Mouse (Mus musculus): ENCODE measurements around the gene Pde6c. TPM values are rescaled to one million over a fixed set of nuclear protein-coding genes. Genes with fewer than 3 reads are reported as not detected.

Pde6c gene
- polyA plus RNA-seq, 1 experiment: not detected

- TF ChIP-seq POLR2A (IDR thresholded peaks at IDR 0.05; ENCODE audit: control insufficient read depth, extremely low read depth, insufficient read depth, low read length, poor library complexity) (no peak), CTCF (IDR thresholded peaks at IDR 0.05; ENCODE audit: borderline replicate concordance, control insufficient read depth, extremely low read depth, insufficient read depth, low read length, poor library complexity) (no peak)
- H3K27ac ChIP-seq (ENCODE audit: control insufficient read depth, insufficient read depth, low read length): no peak overlapping the region
Measured at GRCm38 (mm10) chr19:38133986-38134385, 1.4 kb downstream of the Pde6c start.

DNA sequence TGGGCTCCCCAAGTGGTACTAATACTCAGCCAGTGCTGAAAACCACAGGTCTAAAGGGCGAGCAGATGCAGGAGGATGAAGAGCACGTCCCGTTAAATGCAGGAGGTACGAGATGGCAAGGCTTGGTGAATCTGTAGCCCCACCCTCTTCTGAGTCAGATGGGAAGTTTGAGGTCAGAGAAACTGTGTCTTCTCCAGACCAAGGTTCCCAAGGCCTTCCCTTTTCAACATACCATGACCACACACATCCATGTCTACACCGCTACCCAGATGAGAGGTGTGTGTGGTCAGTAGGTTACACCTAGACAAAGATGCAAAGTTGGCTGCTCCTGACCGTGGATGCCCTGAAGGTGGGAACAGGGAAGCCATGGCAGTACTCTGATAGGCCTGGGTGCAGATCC is 2.2 kb downstream of the Pde6c start:
- Histone ChIP-seq H3K27me3 (ENCODE audit: control insufficient read depth, insufficient read depth, low read length) (no peaks in the 10 kb centered on the region), H3K4me3 (ENCODE audit: control insufficient read depth, insufficient read depth, low read length) (no peak overlapping the region), H3K36me3 (ENCODE audit: control insufficient read depth, insufficient read depth, low read length) (no peaks in the 10 kb centered on the region), H3K4me1 (replicated peaks; ENCODE audit: control insufficient read depth, insufficient read depth, low read length) (no peaks in the 10 kb centered on the region), H3K27ac (ENCODE audit: control insufficient read depth, insufficient read depth, low read length) (no peak overlapping the region)
- 62% methylated on average over 6 of the region's 6 CpGs for WGBS
- no peak for DNase-seq
- TF ChIP-seq CTCF (IDR thresholded peaks at IDR 0.05; ENCODE audit: borderline replicate concordance, control insufficient read depth, extremely low read depth, insufficient read depth, low read length, poor library complexity) (no peak), POLR2A (IDR thresholded peaks at IDR 0.05; ENCODE audit: control insufficient read depth, extremely low read depth, insufficient read depth, low read length, poor library complexity) (no peak)

More at GRCm38 (mm10) chr19:38133986-38134385, 1.4 kb downstream of the Pde6c start:
- Histone ChIP-seq H3K4me3 (ENCODE audit: control insufficient read depth, insufficient read depth, low read length) (no peak overlapping the region), H3K4me1 (replicated peaks; ENCODE audit: control insufficient read depth, insufficient read depth, low read length) (no peaks in the 10 kb centered on the region), H3K36me3 (ENCODE audit: control insufficient read depth, insufficient read depth, low read length) (no peaks in the 10 kb centered on the region), H3K27me3 (ENCODE audit: control insufficient read depth, insufficient read depth, low read length) (no peaks in the 10 kb centered on the region)
- WGBS: 86% methylated on average over 11 of the region's 11 CpGs
- no peak for DNase-seq

DNA sequence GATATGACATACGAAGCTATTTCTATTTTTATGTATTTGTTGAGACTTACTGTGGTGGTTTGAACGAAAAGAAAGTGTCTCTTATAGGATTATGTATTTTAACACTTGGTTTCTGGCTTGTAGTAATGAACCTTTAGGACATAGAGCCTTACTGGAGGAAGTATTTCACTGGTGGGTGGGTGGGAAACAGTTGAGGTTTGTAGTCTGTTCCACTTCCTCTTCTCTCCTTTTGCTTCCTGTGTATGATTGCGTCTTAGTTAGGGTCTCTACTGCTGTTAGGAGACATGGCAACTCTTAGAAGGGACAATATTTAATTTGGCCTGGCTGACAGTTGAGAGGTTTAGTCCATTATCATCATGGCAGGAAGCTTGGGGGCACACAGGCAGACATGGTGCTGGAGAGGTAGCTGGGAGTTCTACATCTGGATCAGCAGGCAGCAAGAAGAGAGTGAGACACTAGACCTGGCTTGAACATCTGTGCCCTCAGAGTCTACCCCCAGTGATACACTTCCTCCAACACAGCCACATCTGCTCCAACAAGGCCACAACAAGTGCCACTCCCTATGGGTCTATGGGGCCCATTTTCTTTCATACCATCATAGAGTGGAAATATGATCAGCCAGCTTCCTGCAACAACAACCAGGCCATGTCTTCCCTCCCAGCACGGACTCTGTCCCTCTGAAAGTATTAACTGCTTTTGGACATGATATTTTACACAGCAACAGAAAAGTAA is 11.1 kb downstream of the Pde6c start:
- no peaks in the 10 kb centered on the region for H3K27me3 ChIP-seq (ENCODE audit: control insufficient read depth, insufficient read depth, low read length)
- H3K4me3 ChIP-seq (ENCODE audit: control insufficient read depth, insufficient read depth, low read length): no peak overlapping the region
- H3K4me1 ChIP-seq (replicated peaks; ENCODE audit: control insufficient read depth, insufficient read depth, low read length): 0 out of 2 replicates have a peak, but pooled peaks cover 3% of the 10 kb centered on the region
- DNase-seq: no peak
- TF ChIP-seq CTCF (IDR thresholded peaks at IDR 0.05; ENCODE audit: borderline replicate concordance, control insufficient read depth, extremely low read depth, insufficient read depth, low read length, poor library complexity) (no peak), POLR2A (IDR thresholded peaks at IDR 0.05; ENCODE audit: control insufficient read depth, extremely low read depth, insufficient read depth, low read length, poor library complexity) (no peak)
- H3K27ac ChIP-seq (ENCODE audit: control insufficient read depth, insufficient read depth, low read length): no peak overlapping the region
- WGBS: 23% methylated on average over 4 of the region's 4 CpGs
- no peaks in the 10 kb centered on the region for H3K36me3 ChIP-seq (ENCODE audit: control insufficient read depth, insufficient read depth, low read length)

DNA sequence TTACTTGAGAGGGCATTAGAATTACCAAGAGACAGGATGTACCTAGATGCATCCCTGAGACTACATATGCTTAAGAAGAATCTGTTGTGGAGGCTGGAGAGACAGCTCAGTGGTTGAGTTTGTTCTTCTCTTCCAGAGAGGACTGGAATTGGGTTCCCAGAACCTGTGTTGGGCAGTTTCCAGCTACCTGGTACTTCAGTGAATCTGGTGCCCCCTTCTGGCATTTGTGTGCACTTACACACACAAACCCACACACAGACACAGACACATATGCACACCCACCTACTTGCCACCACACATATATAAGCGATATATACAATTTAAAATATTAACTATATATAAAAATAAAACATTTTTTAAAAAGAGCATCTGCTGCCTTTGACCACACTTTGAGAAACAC is 23.7 kb downstream of the Pde6c start:
- WGBS: 96% methylated on average over 1 of the region's 1 CpGs
- H3K4me3 ChIP-seq (ENCODE audit: control insufficient read depth, insufficient read depth, low read length): no peak overlapping the region
- H3K4me1 ChIP-seq (replicated peaks; ENCODE audit: control insufficient read depth, insufficient read depth, low read length): no peaks in the 10 kb centered on the region
- H3K36me3 ChIP-seq (ENCODE audit: control insufficient read depth, insufficient read depth, low read length): no peaks in the 10 kb centered on the region
- TF ChIP-seq CTCF (IDR thresholded peaks at IDR 0.05; ENCODE audit: borderline replicate concordance, control insufficient read depth, extremely low read depth, insufficient read depth, low read length, poor library complexity) (no peak), POLR2A (IDR thresholded peaks at IDR 0.05; ENCODE audit: control insufficient read depth, extremely low read depth, insufficient read depth, low read length, poor library complexity) (no peak)
- DNase-seq: no peak
- H3K27me3 ChIP-seq (ENCODE audit: control insufficient read depth, insufficient read depth, low read length): no peaks in the 10 kb centered on the region
- H3K27ac ChIP-seq (ENCODE audit: control insufficient read depth, insufficient read depth, low read length): no peak overlapping the region

DNA sequence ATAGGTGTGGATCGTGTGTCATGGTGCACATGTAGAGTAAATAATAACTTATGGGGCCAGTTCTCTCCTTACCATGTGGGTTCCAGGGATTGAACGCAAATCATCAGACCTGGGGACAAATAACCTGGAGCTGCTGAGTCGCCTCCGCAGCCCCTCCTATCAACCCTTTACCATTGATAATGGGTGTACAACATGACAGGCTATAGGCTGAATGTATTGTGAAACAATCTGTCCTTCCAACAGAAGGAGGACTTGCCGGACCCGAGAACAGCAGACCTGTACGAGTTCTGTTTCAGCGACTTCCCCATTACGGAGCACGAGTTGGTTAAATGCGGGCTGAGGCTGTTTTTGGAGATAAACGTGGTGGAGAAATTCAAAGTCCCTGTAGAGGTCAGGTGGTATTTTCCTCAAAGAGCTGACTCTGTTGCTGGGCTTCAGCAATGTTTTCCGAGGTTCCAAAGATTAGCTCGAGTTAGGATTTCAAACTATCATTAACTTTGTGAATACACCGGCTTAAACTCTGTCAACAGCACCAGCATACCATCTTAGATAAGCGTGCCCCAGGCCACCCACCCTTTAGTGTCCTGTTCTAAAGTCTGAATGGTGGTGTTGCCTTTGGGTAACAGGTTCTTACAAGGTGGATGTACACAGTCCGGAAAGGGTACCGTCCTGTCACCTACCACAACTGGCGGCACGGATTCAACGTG is 29.2 kb downstream of the Pde6c start:
- WGBS: 87% methylated on average over 21 of the region's 21 CpGs
- Histone ChIP-seq H3K36me3 (ENCODE audit: control insufficient read depth, insufficient read depth, low read length) (no peaks in the 10 kb centered on the region), H3K4me3 (ENCODE audit: control insufficient read depth, insufficient read depth, low read length) (no peak overlapping the region), H3K27ac (ENCODE audit: control insufficient read depth, insufficient read depth, low read length) (no peak overlapping the region), H3K27me3 (ENCODE audit: control insufficient read depth, insufficient read depth, low read length) (no peaks in the 10 kb centered on the region), H3K4me1 (replicated peaks; ENCODE audit: control insufficient read depth, insufficient read depth, low read length) (no peaks in the 10 kb centered on the region)
- TF ChIP-seq POLR2A (IDR thresholded peaks at IDR 0.05; ENCODE audit: control insufficient read depth, extremely low read depth, insufficient read depth, low read length, poor library complexity) (no peak), CTCF (IDR thresholded peaks at IDR 0.05; ENCODE audit: borderline replicate concordance, control insufficient read depth, extremely low read depth, insufficient read depth, low read length, poor library complexity) (no peak)
- DNase-seq: no peak

DNA sequence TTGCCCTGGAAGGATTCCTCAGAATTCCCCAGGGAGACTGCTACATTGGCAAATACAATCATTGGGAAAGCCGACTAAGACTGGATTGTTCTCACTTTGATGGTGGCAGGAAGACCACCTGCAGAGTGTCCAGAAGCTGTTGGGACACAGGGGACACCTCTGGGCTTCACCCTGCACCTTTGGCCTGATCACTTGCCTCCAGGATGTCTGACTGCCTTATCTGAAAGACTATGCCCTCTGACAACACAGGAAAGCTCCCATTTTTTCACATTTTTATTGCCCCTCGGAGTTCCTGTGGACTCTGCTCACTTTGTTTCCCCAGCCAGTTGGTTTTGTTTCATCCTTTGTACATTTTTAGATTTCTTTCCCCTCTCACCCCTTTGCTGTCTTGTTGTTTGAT is 32.1 kb downstream of the Pde6c start:
- DNase-seq: no peak
- Histone ChIP-seq H3K4me3 (ENCODE audit: control insufficient read depth, insufficient read depth, low read length) (no peak overlapping the region), H3K27ac (ENCODE audit: control insufficient read depth, insufficient read depth, low read length) (no peak overlapping the region), H3K36me3 (ENCODE audit: control insufficient read depth, insufficient read depth, low read length) (no peaks in the 10 kb centered on the region), H3K27me3 (ENCODE audit: control insufficient read depth, insufficient read depth, low read length) (no peaks in the 10 kb centered on the region), H3K4me1 (replicated peaks; ENCODE audit: control insufficient read depth, insufficient read depth, low read length) (no peaks in the 10 kb centered on the region)
- 48% methylated on average over 2 of the region's 2 CpGs for WGBS
- TF ChIP-seq POLR2A (IDR thresholded peaks at IDR 0.05; ENCODE audit: control insufficient read depth, extremely low read depth, insufficient read depth, low read length, poor library complexity) (no peak), CTCF (IDR thresholded peaks at IDR 0.05; ENCODE audit: borderline replicate concordance, control insufficient read depth, extremely low read depth, insufficient read depth, low read length, poor library complexity) (no peak)
